Mouse (Mus musculus): Measurements from ENCODE around the gene Nip7. TPM values are rescaled to one million over a fixed set of nuclear protein-coding genes. Genes with fewer than 3 reads are reported as not detected.
A peak's percentile ranks its signal among the peaks of the same experiment; 100 is the strongest.
"Not testable (repeated sequence)": the region's sequence is repeated elsewhere in the genome, so short reads cannot be mapped to it uniquely, and the experiment has no call there.

Nip7 gene
- total RNA-seq, 2 experiments from 2014 or later = 34.1 TPM

GRCm38 (mm10) chr8:107065511-107066496 is 9.1 kb downstream of the Nip7 start, which contains the start of gene Tmed6:
Gene Tmed6 (minus strand): TSS chr8:107065644.
- no peak for DNase-seq

- no peak for DNase-seq
These were observed 17.0 kb downstream of the Nip7 start for GRCm38 (mm10) chr8:107073706-107074105.

- DNase-seq = no peak
These were observed 17.5 kb downstream of the Nip7 start for GRCm38 (mm10) chr8:107074128-107074527.

- no peak for DNase-seq
These were observed 19.7 kb downstream of the Nip7 start for GRCm38 (mm10) chr8:107076239-107076888.

GRCm38 (mm10) chr8:107085358-107085757 is 28.7 kb downstream of the Nip7 start:
- no peak for DNase-seq

- DNase-seq = no peak
These were observed 29.3 kb downstream of the Nip7 start for GRCm38 (mm10) chr8:107086018-107086417.

- no peak for DNase-seq
These were observed 31.9 kb downstream of the Nip7 start for GRCm38 (mm10) chr8:107088526-107089063.

- DNase-seq = no peak
These were observed 33.9 kb downstream of the Nip7 start for GRCm38 (mm10) chr8:107090531-107090930.

- DNase-seq = no peak
These were observed 39.2 kb downstream of the Nip7 start for GRCm38 (mm10) chr8:107095717-107096365.

- DNase-seq = peak; percentile 89
These were observed 39.8 kb downstream of the Nip7 start, which contains the start of gene Terf2 for GRCm38 (mm10) chr8:107096366-107097036. Gene Terf2 (minus strand): TSS chr8:107096547.

GRCm38 (mm10) chr8:107100635-107101034 is 44.0 kb downstream of the Nip7 start:
- DNase-seq = no peak

GRCm38 (mm10) chr8:107104547-107104946 is 47.9 kb downstream of the Nip7 start:
- DNase-seq = peak; percentile 84

- not testable (repeated sequence) for DNase-seq
These were observed 51.4 kb downstream of the Nip7 start for GRCm38 (mm10) chr8:107108089-107108488.

- DNase-seq = no peak
These were observed 52.5 kb downstream of the Nip7 start for GRCm38 (mm10) chr8:107108978-107109720.

- DNase-seq = no peak
These were observed 53.2 kb downstream of the Nip7 start for GRCm38 (mm10) chr8:107109816-107110435.

Small RNA genes lying within 50 kb of the gene (microRNA-seq; reads per million reads assigned to microRNA genes)
- 0.64 to 0.75 reads per million in 2 experiments for gene Mir7075

Other genes with a start within 250 kb of the Nip7 start
- gene Has3, start 186.6 kb upstream of the Nip7 start, total RNA-seq (2021) = 1 to 10 TPM; 2.1 to 3.4 TPM
- 10 to 100 TPM; 18.1 to 21.7 TPM for gene Utp4, start 163.2 kb upstream of the Nip7 start, total RNA-seq (2021)
- 10 to 100 TPM; 18.5 to 22.0 TPM for gene Sntb2, start 121.1 kb upstream of the Nip7 start, total RNA-seq (2021)
- gene Vps4a, start 25.7 kb upstream of the Nip7 start, total RNA-seq (2021) = 10 to 100 TPM; 48.1 to 50.4 TPM
- gene Pdf, start 8.3 kb upstream of the Nip7 start, total RNA-seq (2021) = 10 to 100 TPM; 29.0 to 35.5 TPM
- gene Cog8, start 188 bp upstream of the Nip7 start, total RNA-seq (2021) = 10 to 100 TPM; 15.8 to 17.4 TPM
- not detected for gene Tmed6, start 8.8 kb downstream of the Nip7 start, total RNA-seq (2021)
- gene Terf2, start 39.7 kb downstream of the Nip7 start, total RNA-seq (2021) = 10 to 100 TPM; 15.0 to 22.1 TPM
- gene Cyb5b, start 93.8 kb downstream of the Nip7 start, total RNA-seq (2021) = 10 to 100 TPM; 29.4 to 32.5 TPM
- gene Nfat5, start 236.6 kb downstream of the Nip7 start, total RNA-seq (2021) = 10 to 100 TPM; 23.2 to 32.7 TPM

All from gastrocnemius, postnatal 10 days (tissue).